Mouse (Mus musculus) thymus, postnatal 10 days (tissue): ENCODE data around the gene Cog1.
A peak's percentile ranks its signal among the peaks of the same experiment; 100 is the strongest.

Source experiments
- DNase-seq, 2 experiments: peaks; one replicate each; pipeline ENCODE4 v3.0.0; 2021; ENCODE audit warnings: low spot score in 2 of 2

Gene Cog1

DNA sequence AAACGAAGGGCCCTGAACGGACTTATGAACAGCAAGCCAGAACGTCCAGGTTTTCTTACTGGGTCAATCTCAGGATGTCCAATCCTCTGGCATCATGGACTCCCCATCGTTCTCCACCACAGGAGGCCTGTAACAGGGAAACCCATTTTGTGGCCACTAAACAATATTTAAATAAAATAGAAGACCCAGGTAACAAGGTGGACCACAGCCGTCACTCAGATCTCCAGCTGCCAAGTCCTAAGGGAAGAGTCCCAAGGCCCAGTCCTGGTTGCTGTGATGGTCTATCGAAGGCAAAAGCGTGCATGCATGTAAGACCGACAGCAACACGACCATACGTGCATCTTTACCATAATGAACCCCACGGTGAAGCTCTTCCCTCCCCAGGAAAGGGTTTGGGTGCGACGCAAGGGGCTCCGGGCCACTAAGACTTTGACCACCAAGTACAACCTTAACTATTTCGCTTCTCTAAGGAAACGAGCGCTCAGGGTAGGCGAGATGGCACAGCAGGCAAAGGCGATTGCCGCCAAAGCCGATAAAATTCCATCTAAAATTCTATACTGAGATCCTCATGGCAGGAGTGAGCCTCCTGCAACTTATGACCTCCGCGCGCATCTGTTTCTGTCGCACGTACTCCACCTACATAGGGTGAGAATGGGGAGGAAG is at the start of gene Cog1:
Gene Cog1, plus strand, starts transcription at position 480 of the 663 bp plus-strand sequence.
- DNase-seq: peak in 1 of 2 experiments; percentile 8

DNA sequence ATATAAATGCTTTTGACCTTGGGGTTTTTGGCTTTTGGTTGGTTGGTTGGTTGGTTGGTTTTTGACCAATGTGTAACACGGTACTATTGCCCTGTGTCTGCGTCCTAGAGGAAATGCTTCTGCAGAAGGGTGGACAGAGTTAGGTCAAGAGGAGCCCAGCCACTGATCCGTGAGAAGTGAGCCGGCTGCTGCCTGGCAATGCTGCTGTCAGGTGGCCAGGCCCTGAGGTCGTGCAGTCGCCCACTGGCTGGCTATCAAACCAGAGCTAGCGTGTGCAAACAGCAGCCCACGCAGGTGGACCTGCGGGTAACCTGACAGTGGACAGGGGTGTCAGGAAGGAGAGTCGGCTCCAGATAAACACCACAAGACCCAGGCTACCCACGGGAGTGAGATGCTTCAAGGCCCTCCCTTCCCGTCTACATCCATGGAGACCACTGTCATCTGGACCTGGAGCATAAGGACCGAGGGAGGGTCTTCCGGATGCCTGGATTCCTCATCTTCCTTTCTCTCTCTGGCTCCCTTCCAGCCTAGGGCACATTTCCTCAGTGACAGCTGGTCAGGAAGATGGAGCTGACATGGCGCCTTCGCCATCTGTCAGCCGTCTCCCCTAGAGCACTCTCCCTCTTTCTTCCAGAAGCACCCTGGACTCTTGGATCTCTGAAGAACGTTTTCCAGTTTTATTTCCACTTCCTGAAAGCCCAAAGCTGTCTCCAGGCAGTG is 48.3 kb upstream of the Cog1 start:
- no peak for DNase-seq

DNA sequence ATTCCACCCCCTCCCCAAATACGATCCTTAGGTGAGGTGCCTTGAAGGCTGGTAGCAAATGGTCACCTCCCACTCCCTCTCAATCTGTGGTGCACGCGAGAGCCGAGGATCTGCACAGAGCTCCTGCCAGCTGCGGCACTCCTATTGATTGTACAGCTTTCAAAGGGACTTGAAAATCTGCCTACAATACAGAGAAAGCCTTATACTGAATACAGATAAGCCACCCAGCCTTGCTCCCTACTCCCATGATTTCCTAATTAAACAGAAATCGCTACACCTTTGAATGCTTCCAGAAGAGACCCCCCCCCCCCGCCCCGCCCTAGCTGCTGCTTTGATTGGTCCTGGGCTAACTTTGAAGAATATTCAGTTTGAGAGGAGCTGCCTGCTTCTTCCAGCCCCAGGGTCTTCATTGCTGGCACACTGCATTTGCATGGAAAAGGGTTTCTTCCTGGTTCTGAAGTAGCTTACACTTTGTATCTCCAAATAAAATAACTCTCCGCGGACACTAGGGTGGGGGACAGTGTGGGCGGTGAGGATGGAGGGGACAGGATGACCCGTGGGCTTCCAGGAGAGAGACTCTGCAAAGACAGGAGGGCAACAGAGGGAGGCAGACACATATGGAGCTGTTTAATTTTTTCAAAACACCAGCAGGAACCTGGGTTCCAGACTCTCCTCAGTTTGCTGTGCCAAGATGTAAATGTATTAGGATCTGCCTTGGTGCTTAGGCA is 47.2 kb upstream of the Cog1 start:
- DNase-seq: no peak

DNA sequence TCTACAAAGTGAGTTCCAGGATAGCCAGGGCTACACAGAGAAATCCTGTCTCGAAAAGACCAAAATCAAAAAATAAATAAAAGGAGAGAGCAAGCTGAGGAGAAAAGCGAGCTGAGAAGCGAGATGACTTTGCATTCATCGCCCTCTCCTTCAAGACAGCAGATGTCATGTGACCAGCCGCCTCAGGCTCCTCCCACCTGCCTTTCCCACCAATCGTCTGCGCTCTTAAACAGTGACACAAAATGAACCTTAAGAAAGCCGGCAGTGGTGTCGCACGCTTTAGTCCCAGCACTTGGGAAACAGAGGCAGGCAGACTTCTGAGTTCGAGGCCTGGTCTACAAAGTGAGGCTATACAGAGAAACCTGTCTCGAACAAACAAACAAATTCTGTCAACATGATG is 41.4 kb upstream of the Cog1 start:
- no peak for DNase-seq

DNA sequence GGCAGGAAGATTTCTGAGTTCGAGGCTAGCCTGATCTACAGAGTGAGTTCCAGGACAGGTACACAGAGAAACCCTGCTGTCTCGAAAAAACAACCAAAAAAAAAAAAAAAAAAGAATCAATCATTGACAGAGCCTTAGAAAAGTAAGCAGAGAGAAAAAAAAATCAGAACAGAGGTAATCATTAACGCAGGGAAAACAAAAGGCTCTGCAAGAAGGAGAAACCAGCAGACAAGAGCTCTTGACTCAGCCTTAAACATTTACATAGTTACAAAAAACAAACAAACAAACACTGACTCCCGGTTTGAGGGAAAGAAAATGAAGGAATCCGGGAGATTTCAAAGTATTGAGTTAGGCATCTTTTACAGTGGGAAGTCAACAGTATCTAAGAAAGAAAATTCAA is 39.4 kb upstream of the Cog1 start:
- no peak for DNase-seq

DNA sequence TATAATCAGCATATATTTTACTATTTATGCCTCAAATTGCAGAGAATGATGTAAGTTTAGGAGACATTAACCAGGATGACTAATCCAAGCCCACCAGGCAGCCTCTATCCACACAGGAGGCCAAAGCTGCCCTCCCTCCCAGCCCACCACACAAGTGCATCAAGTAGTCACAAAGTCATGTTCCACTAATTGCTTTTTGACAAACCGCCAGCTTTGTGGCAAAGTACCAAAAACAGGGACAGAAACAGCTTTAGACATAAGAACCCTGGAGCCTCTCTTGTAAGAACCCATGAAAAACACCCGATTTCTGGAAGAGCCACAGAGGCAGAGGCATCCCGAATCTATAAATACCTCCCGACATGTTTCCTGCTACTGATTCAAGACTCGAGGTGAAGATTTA is 38.7 kb upstream of the Cog1 start:
- no peak for DNase-seq

DNA sequence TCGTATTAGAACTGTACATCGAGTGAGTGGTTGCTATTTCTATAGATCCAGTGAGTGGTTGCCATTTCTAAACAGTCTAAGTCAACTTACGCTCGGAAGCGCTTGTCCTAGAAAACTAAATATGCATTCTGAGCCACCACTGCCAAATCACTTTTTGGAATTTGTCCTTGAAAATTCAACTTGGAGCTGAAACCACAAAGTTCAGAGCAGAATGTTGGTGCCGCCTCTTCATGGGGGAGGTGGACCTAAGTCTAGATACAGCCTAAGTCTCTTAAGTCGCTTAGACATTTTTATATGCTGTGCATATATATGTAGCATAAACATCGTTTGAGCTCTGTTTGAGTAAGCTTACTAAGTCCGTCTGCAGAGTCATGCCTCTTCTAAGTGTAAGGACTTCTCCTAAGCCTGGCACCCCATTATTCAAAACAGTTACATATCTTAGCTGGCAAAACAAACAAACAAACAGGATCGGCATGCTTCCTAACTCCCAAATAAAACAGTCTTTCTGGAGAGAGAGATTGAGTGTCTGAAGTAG is 37.8 kb upstream of the Cog1 start:
- no peak for DNase-seq

DNA sequence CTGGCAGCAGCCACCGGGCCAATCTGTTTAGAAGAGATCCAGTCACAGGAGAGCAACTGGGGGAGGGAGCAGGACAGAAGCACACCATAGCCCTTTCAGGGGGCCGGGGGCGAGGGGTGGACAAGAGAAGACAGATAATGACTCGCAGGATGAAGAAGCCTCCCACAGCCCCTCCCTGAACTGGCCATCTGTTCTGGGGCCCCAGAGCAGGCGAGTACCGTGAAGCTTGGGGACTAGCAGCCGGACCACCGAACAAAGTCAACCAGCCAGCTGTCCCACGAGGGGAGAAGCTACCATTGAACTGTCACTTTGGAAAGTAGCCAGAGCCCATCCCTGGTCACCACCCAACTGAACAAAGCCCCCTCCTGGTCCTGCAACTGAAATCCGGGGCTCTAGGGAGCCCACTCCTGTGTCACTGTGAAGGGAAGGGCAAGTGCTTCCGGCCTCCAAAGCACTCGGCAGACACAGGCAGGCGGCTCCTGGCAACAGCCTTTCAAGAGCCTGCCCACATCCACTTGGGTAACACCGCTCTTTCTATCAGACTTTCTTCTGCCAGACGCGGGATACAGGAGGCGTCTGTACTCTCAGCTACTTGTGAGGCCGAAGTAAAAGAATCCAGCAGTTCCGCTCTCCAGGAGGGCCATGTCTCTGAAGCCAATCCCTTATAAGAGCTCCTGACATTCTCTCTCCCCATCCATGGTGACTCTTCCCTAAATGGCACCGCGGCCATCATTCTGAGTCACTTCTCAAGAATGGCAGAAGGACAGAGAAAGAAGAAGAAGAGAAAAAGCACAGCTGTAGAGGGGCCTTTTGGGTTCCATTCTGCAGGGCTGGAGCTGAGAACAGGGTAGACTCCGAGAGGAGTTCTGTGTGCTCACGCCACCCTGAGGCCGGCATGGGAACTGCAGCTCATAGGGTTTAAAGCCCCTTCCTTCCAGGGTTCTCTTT is 37.0 kb upstream of the Cog1 start:
- DNase-seq: peak; percentile 72 to 73

DNA sequence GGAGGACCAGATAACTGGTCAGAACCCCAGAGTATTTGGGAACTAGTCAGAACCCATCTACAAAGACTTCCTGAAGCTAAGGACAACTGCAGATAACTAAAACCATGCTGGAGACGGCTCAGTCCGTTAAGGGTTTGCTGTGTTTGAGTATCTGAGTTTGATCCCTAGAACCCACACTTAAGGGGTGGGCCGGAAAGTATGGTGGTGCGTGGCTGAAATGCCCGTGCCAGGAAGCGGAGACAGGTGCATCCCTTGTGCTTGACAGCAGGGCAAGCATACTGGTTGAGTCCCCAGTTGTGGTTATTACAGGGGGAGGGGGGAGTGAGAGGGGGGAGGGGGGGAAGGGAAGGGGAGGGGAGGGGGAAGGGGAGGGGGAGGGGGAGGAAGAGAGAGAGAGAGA is 34.5 kb upstream of the Cog1 start:
- DNase-seq: peak; percentile 42 to 50

DNA sequence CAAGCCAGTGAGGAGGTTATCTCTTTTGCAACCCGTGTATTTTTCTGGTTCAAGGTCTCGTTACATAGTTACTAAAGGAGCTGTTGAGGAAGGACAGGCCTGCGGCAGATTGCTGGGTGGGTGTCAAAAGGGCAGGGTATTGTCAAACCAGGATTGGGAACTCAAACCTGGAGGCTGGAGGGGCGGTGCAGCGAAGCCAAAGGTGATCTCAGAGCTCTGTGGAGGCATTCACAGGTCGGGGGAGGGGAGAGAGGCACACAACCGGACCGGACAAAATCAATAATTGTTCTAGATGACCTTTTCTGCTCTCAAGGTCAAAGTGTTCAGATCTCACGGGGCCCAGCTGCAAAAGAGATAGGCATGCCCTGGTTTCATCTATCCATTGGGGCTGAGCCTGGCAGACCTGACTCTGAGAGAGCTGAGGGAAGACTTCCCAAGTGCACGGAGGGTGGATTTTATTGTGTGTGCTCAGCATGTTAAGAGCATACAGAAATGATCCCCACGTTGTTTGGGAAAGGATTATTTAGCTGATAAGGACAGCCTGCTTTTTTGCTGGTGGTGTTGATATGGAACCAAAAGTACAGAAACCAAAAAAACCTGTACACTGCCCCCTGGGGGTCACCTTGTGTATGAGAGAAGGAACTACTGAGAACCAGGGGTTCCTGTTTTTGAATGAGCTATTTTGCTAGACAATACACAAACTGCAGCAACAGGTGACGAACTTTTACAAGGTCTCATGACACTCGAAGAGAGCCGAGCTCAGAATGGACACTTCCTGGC is 31.6 kb upstream of the Cog1 start:
- DNase-seq: peak; percentile 69 to 88

DNA sequence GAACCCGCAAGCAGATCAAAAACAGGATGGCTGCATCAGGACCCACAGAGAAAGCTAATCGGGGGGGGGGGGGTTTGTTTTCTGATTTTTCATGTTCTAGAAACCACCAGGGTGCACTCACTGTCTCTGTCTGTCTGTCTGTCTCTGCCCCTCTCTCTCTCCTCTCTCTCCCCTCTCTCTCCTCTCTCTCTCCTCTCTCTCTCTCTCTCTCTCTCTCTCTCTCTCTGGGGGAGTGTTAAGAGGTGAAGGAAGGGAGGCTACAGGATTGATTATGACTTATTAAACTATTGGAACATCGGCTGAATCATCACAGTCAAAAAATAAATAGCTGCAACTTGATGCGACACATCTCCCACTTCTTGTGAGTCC is 30.7 kb upstream of the Cog1 start:
- DNase-seq: no peak

DNA sequence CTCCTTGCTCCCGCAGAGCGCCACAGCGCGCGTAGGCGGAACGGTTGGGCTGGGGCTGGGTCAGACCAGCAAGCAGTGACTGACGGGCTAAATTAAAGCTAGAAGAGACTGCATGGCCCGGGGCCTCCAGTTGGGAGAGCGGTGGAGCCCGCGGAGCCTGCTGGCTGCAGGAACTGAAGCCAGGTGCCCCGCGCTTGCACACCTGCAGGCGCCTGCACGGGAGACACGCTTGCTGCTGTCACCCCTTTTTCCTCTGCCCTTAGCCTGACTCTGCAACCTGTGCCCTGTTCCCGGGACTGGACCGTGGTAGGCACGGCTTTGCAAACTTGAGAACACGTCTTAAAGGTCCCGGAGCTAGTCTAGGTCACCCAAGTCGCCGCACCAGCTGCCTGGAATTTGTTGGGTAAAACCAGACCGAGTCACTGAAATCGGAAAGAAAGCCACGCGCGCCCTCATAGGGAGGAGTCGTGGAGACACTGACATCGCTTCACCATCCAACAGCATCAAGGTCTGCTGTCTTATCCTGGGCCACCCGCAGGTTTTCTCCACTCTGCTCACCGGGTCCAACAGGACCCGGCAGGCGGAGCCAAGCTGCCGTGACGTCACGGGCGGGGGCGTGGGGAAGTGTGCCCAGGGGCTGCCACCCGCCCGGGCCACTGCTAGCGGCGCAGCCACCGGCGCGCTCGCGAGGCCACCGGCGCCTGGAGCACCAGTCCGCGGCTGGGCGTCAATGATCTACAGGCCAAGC is 30.1 kb upstream of the Cog1 start, which contains the start of gene Sstr2:
Gene Sstr2, plus strand, starts transcription at position 671 of the 748 bp plus-strand sequence.
- peak; percentile 68 to 82 for DNase-seq

DNA sequence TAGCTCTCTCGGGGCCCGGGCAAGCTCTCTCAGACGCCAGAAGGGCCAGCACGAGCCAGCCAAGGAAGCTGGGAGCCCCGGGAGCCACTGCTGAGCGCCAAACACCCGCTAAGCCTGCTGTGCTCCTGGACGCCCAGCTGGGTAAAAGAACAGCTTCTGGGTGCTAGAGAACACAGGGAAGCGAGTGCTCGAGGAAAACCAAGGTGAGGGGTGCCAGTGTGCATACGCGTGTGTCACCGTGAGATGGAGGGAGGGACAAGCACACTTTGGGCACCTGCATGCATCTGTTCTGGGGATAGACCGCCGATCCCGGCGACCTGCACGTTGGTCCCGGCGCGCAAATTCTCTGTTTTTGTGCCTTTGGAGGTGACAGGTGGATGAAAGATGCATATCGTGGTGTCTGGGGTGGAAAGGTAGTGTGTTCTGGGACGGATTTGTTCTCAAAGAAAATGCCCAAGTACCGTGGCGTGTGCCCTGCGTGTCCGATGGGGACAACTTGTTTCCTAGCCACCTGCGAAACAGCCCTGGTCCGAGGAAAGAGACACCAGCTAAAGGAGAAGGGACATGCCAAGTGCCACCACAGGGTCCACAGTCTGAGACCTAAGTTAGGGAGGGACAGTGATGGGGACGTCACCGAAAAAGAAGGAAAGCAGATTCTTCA is 29.4 kb upstream of the Cog1 start:
- no peak for DNase-seq

DNA sequence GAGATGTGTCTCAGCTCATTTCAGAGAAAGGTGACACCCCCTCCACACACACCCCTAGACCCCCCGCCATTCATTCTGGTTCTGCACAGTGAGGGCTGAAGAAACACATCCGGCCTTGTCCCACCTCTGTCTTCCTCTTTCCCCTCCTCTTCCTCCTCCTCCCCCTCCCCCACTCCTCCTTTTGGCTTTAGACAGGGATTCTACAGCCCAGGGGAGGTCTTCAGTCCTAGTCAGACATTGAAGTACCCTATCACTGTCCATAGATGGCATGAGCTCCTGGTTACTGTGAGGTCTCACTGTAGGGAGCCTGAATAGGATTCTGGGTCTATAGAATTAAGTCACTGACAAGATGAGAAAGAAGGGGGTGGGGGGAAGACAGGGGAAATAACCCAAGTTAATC is 28.0 kb upstream of the Cog1 start:
- no peak for DNase-seq

DNA sequence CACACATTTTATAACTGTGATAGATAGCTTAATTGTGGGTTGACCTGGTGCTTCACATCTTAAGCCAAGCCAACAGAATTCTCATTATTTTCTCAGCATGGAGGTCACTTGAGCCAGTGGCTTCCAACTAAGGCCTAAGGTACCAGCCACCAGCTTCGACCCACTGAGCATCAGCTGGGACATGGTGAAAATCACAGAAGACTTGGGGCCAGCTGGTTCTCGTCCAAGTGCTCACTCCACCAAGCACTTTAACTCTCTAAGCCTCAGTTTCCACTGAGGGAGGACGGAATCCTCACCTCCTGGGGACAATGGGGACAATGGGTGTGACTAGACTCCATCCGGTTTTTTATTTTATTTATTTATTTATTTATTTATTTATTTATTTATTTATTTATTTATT is 26.9 kb upstream of the Cog1 start:
- no peak for DNase-seq

DNA sequence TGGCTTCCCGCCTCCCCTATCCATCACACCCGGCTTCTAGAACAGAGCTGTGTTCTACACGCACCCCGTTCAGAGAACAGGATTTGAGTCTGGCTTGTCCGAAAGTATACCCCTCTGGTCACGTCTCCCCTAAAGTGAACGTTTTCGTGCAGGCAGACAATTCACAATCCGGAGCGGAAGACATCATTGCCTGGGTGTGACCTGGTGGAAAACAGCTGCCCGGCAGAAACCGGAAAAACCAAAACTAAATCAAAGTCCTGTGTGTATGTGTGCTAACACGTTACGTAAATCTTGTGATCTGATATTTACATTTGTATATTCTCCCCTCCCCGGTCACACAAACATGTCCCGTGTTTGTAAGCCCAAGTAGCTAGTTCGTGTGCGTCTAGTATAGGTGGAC is 23.5 kb upstream of the Cog1 start:
- no peak for DNase-seq

DNA sequence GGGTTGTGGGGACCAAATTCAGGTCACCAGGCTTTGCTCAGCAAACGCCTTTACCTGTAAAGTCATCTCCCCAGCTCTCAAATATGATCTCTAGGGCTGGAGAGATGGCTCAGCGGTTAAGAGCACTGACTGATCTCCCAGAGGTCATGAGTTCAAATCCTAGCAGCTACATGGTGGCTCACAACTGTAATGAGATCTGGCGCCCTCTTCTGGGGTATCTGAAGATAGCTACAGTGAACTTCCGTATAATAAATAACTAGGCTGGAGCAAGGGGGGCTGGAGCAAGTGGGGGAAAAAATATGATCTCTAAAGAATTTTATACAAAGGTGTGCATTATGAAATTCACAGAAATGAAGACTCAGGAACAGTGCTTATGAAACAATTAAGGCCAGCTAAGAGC is 21.2 kb upstream of the Cog1 start:
- DNase-seq: peak in 1 of 2 experiments; percentile 26

DNA sequence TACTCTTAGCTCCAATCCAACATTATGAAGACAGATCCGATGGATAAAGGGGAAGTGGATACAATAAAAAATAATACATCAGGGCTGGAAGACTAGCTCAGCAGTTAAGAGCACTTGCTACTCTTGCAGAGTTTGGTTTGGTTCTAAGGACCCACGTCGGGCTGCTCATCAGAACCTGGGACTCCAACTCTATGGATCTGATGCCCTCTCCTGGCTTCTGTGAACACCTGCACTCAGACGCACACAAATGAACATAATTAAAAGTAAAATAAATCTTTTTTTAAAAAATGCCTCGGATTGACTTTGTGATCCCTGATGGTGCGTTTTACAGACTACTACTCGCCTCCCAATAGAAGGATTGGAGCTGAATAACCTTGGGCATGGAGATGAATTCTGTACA is 18.3 kb upstream of the Cog1 start:
- no peak for DNase-seq

DNA sequence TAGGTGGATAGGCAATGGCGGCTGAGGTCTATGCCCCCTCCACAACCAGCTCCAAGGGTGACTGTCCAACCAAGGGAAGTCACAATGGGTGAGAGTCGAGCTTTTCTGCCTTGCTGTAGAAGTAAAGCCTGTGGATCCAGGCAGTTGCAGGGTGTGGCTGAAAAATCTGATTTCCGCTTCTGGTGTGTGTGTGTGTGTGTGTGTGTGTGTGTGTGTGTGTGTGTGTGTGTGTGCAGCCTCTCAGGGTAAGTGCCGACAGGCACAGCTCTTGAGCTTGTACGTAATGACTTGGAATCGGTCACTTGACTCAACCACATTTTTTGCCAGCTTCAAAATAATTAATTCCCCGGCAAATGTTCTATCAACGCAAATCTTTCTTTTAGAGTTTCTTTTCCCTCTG is 17.7 kb upstream of the Cog1 start:
- DNase-seq: no peak
